Mouse (Mus musculus) embryonic fibroblast, embryonic 13.5 days (primary cell): Measurements from ENCODE around the gene Lrrc72. TPM values are rescaled to one million over a fixed set of nuclear protein-coding genes. Genes with fewer than 3 reads are reported as not detected.

ENCODE experiments used
- H3K27ac ChIP-seq: 2 replicates; pipeline ENCODE4 v1.5.1; 2012; ENCODE audit warnings: low read length, control low read depth, inconsistent platforms; ENCODE audit not compliant: insufficient read depth
- H3K4me1 ChIP-seq: 2 replicates; pipeline ENCODE4 v1.6.1; 2011; ENCODE audit warnings: low read length; ENCODE audit not compliant: control insufficient read depth, insufficient read depth
- H3K4me3 ChIP-seq: 2 replicates; pipeline ENCODE4 v1.5.1; 2011; ENCODE audit warnings: mild to moderate bottlenecking, control low read depth, low read length; ENCODE audit not compliant: insufficient read depth
- CTCF ChIP-seq: IDR thresholded peaks from 2 replicates; pipeline ENCODE4 v1.5.1; 2011; ENCODE audit warnings: mild to moderate bottlenecking, control low read depth, low read length, moderate library complexity, borderline replicate concordance; ENCODE audit not compliant: insufficient read depth
- POLR2A ChIP-seq: IDR thresholded peaks from 2 replicates; pipeline ENCODE4 v1.6.1; 2011; ENCODE audit warnings: low read depth, mild to moderate bottlenecking, control low read depth, low read length, moderate library complexity
- polyA plus RNA-seq: library from polyadenylated mRNA; stranded (reverse); fragments of >200 nt; gene quantifications from 2 replicates; pipeline ENCODE4 v1.2.4, GENCODE M21; 2011; ENCODE audit warnings: low read depth; ENCODE audit not compliant: missing spikeins, insufficient read length

Gene Lrrc72
- polyA plus RNA-seq, 1 experiment, result not detected

GRCm38 (mm10) chr12:36190343-36190742 lies 62.9 kb downstream of the Lrrc72 start:
- TF ChIP-seq POLR2A (no peak), CTCF (no peak)
- no peak overlapping the region for H3K4me3 ChIP-seq
- no peaks in the 10 kb centered on the region for H3K4me1 ChIP-seq
- H3K27ac ChIP-seq, result no peak overlapping the region

- no peak for TF ChIP-seq POLR2A
- TF ChIP-seq CTCF, result no peak
- Histone ChIP-seq H3K27ac (no peak overlapping the region), H3K4me3 (no peak overlapping the region), H3K4me1 (no peaks in the 10 kb centered on the region)
Measured at GRCm38 (mm10) chr12:36189610-36190009, 63.6 kb downstream of the Lrrc72 start.

DNA sequence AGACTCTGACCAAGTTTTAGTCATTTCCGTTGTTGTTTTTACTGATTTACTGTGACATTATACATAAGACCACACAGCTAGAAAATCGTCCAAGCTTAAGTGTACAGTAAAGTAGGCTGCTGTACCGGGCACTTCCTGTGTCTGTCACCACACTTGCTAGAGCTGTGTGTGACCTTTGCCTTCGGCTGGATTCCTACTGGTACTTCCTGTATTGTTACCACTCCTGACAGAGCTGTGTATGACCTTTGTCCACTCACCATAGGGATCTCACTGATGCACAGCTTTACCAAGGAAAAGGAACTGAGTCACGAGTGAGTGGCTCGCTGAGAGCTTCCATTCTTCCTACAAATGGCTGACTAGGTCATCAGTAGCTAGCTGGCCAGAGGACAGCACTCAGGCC lies 66.1 kb downstream of the Lrrc72 start:
- TF ChIP-seq POLR2A (no peak), CTCF (no peak)
- no peak overlapping the region for H3K27ac ChIP-seq
- no peaks in the 10 kb centered on the region for H3K4me1 ChIP-seq

DNA sequence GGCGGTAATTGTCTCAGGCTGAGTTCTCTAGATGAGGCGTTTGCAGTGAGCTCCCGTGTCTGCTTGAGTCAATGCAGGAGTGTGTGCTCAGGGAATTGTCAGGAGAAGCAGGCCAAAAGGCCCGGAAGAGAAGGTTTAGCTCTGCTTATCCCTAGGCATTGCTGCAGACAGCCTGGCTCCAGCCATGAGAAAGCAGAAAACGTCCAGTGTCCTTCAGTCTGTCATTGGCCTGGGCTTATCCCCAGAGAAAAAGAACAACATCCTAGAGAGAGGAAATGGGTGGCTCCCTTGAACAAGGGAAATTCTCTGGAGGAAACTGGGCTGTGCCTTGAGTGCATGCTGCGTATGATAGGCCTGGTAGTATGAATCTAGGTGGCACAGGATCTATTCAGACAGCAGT lies 70.6 kb downstream of the Lrrc72 start:
- TF ChIP-seq POLR2A, result no peak
- TF ChIP-seq CTCF, result no peak
- Histone ChIP-seq H3K4me1 (no peaks in the 10 kb centered on the region), H3K4me3 (no peak overlapping the region), H3K27ac (no peak overlapping the region)

More for the DNA sequence above, 66.1 kb downstream of the Lrrc72 start:
- H3K4me3 ChIP-seq, result no peak overlapping the region

GRCm38 (mm10) chr12:36177227-36177626 lies 76.0 kb downstream of the Lrrc72 start:
- H3K4me3 ChIP-seq, result no peak overlapping the region
- no peaks in the 10 kb centered on the region for H3K4me1 ChIP-seq
- no peak overlapping the region for H3K27ac ChIP-seq
- TF ChIP-seq POLR2A (no peak), CTCF (no peak)

DNA sequence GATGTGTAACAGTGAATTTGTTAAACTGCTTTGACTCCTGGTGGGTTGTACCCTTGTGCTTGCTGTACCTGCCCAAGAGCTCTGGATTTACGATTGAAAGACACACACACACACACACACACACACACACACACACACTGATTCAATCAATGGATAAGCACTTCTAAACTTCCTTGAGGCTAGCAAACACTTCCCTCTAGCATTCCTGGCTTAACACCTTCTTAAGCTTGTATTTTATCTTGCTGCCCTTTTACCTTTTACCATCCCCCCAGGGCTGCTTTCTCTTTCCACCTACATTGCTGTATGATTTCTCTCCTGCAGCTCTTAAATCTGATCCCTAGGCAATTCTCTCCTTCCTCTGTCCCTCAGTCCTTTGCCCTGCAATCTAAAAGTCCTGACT lies 87.9 kb downstream of the Lrrc72 start:
- no peak overlapping the region for H3K27ac ChIP-seq
- H3K4me3 ChIP-seq, result no peak overlapping the region
- no peaks in the 10 kb centered on the region for H3K4me1 ChIP-seq
- no peak for TF ChIP-seq CTCF
- TF ChIP-seq POLR2A, result no peak

DNA sequence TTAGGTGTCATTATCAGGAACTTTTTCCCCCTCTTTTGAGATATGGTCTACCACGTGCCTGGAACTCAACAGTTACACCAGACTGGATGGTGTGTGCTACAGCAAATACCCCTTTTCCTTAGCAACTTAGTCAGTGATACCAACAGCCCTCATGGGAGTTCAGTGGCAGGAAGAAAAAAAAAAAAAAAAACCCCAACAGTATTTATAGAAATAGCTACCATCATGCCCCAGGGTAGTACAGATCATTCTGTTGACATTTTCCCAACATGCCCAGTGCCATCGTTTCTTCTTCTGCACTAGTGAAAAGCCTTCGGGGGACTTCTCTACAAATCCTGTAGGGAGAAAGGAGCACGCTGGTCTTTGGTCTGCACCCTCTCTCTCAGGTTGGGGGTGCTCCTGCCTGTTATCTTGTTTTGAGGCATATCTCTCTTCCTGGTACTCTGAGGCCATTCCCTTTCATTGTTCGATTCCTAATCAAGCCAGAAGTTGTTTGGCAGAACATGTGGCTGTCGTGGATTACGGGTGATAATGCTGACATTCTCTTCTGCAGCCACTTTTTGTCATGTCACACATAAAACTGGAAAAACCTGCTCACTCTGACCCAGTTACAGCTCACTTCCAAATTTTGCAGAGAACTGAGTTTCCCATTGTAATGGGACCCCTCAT lies 88.9 kb downstream of the Lrrc72 start:
- H3K4me3 ChIP-seq, result no peak overlapping the region
- H3K27ac ChIP-seq, result no peak overlapping the region
- TF ChIP-seq CTCF, result no peak
- TF ChIP-seq POLR2A, result no peak
- H3K4me1 ChIP-seq, result no peaks in the 10 kb centered on the region

Other genes starting within 250 kb of the Lrrc72 start
- 3.2 and 5.6 TPM in 2 replicates for gene Tspan13, start 210.9 kb downstream of the Lrrc72 start, polyA plus RNA-seq
- 24.3 and 33.3 TPM in 2 replicates for gene Ankmy2, start 96.3 kb downstream of the Lrrc72 start, polyA plus RNA-seq
- 98.0 and 98.7 TPM in 2 replicates for gene Bzw2, start 95.3 kb downstream of the Lrrc72 start, polyA plus RNA-seq
- 1.1 and 2.4 TPM in 2 replicates for gene Sostdc1, start 60.7 kb upstream of the Lrrc72 start, polyA plus RNA-seq
- gene Ispd, start 128.1 kb upstream of the Lrrc72 start, polyA plus RNA-seq, result 2.0 and 2.8 TPM in 2 replicates
- not detected in 2 replicates for gene D630036H23Rik, start 128.8 kb upstream of the Lrrc72 start, polyA plus RNA-seq